Mouse (Mus musculus): ENCODE results near the gene Hepacam.

GRCm38 (mm10) chr9:37433823-37434560 lies 66.8 kb downstream of the Hepacam start:
- TF ChIP-seq E2F4 (IDR thresholded peaks at IDR 0.05; ENCODE audit: insufficient replicate concordance, low read depth, low read length) (no peak), POLR2A (IDR thresholded peaks at IDR 0.05; ENCODE audit: low read depth, low read length) (no peak), CTCF (conservative IDR thresholded peaks at IDR 0.05 in 1 of 2, IDR thresholded peaks at IDR 0.05 in 1 of 2; ENCODE audit: low read depth in 2 of 2, low read length in 2 of 2) (no peak), SMC3 (IDR thresholded peaks at IDR 0.05; ENCODE audit: low read depth, low read length) (no peak), USF1 (IDR thresholded peaks at IDR 0.05; ENCODE audit: low read depth, low read length) (no peak), TBP (conservative IDR thresholded peaks at IDR 0.05; ENCODE audit: low read depth, low read length) (no peak), EP300 (IDR thresholded peaks at IDR 0.05; ENCODE audit: low read length) (no peak), RCOR1 (conservative IDR thresholded peaks at IDR 0.05; ENCODE audit: low read depth, low read length) (no peak), MAFK (IDR thresholded peaks at IDR 0.05; ENCODE audit: insufficient replicate concordance, low read length) (no peak), MEF2A (IDR thresholded peaks at IDR 0.05; ENCODE audit: borderline replicate concordance, low read depth, low read length) (no peak), MAZ (IDR thresholded peaks at IDR 0.05; ENCODE audit: low read depth, low read length) (no peak), TCF12 (IDR thresholded peaks at IDR 0.05; ENCODE audit: low read depth, low read length) (no peak), KAT2A (IDR thresholded peaks at IDR 0.05; ENCODE audit: insufficient replicate concordance, low read length) (no peak)

Measured in CH12.LX (cell line).